Mouse (Mus musculus) thymus, postnatal 25 days (tissue): ENCODE results near the gene Olfr1390.
"Not testable (repeated sequence)": the region's sequence is repeated elsewhere in the genome, so short reads cannot be mapped to it uniquely, and the experiment has no call there.

Experiments used
- DNase-seq: peaks from one replicate; pipeline ENCODE4 v3.0.0; 2022

Olfr1390 gene

DNA sequence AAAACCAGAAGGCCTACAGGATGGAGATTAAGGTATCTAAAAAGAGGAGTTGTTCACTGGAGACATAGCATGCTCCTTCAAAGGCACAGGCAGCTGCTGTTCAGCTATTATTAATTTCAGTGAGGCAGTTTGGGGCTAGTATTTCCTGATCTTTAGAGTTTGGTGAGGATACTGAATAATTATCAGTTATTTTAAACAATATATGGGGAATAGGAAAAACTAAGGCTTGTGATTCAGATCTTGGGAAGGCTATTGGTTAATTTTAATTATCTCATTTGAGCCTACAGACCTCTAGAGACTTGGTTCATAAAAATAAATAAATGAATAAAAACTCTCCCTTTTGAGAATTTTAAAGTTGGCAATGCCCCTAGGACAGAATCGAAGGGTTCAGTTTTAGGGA, at the start of gene Olfr1390:
Olfr1390 (plus strand) TSS at position 301 of the 400 bp plus-strand sequence.
- no peak for DNase-seq

DNA sequence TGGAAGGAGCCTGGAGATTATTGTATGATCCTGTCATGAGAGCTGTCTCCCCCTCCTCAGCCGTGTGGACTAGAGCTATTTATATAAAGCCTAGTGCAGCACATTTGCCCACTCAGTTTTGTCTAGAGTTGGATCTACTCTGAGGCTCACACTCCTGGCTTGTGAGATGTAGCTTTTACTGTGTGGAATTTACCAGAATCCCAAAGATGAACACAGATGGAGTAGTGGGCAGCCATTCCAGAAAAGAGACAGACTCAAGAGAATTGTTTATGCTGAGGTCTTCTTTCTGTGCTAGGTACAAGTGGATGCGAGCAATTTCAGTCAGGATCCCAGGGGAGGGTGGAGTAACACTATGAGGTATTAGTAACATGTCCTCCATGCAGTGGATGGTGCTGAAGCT, 47.7 kb upstream of the Olfr1390 start:
- DNase-seq = no peak

DNA sequence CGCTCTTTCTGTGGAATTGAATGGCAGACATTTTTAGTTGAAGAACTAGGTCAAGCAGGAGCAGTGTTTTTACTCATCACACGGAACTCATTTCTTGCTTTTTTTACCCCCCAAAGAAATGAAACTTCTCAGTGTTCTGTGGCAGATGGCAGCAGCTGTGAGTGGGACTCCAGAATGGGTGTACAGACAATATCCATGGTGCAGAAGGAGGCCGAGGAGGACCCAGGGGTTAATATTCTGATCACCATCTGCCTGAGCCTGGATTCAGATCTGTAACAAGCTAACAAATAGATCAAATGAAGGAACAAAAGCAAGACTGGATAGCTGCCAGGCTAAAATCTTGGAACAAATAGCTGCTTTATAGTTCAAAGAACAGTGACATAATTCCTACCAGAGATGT, 42.2 kb upstream of the Olfr1390 start:
- no peak for DNase-seq

DNA sequence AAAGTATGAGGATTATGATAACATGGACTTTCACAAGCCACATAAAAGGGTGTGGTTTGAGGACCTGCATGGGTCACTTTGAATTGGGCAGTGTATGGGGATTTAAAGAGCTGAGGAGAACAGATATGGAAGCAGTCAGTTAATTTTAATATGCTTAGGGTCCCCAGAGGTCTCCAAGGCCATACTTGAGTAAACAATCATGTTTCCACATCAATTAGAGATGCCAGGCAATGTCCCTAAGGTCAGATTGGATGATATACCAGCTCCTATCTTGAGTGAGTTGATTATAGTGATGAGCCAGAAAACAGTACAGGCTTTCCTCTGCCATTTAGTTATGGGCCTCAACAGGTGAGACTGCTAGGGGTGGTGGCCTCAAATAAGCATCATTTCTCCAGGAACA, 30.5 kb upstream of the Olfr1390 start, which contains the start of gene Olfr10:
Olfr10 (plus strand) TSS at position 301 of the 400 bp plus-strand sequence.
- DNase-seq = no peak

DNA sequence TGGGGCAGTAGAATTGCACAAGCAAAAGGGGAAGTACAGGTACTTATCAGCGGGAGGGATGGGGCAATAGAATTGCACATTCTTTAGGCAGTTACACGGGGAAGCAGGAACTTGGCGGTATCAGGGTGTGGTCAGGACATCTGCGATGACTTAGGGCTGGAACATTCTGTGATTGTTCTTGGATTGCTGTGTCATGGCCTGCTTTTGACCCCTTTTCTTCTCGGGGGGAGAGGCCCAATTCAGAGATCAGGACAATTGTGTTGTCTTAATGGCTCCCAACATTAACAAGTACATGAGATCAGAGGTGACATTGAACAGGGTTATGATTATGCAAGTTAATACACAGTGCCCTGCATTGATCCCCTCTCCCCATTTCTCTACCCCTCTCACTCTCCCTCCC, 26.4 kb upstream of the Olfr1390 start:
- DNase-seq = not testable (repeated sequence)

DNA sequence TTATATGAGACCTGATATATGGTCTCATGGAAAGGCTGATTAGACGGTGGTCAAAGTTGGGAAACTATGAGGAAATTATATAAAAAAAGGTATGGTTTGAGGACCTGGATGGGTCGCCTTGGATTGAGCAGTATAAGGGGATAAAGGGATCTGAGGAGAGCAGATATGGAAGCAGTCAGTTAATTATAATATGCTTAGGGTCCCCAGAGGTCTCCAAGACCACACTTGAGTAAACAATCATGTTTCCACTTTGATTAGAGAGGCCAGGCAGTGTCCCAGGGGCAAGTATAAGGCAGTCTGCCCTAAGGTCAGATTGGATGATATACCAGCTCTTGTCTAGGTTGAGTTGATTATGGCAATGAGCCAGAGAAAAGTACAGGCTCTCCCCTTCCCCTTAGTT, 12.5 kb upstream of the Olfr1390 start, which contains the start of gene Olfr1391:
Olfr1391 (plus strand) TSS at position 301 of the 400 bp plus-strand sequence.
- DNase-seq = no peak

DNA sequence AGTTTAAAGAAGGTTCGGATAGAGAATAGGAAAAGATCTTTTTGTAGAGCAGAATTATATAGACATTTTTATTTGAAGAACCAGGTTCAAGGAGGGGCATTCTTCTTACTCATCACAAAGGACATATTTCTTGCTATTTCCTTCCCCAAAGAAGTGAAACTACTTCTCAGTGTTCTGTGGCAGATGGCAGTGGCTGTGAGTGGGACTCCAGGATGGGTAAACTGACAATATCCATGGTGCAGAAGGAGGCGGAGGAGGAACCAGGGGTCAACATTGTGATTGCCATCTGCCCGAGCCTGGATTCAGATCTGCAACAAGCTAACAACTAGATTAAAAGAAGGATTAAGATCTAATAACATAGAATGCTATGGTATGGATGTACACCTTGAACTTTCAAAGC, 8.3 kb upstream of the Olfr1390 start:
- no peak for DNase-seq

DNA sequence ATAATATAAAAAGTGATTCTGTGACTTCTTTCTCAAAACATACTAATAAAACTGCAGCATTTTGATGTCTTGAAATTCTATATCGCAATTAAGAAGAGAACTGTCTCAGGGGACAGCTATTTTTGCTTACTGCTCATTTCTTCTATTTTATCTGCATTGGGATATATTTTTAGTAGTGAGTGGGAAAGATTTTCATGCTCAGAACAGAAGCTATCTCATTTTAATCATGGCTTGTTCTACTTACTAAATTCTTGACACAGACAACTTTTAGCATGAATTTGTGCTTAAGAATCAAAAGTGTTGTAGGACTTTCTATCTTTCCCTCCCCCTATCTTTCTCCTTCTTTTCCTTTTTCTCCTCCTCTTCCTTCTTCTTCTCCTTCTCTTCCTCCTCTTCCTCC, 5.3 kb upstream of the Olfr1390 start:
- no peak for DNase-seq

DNA sequence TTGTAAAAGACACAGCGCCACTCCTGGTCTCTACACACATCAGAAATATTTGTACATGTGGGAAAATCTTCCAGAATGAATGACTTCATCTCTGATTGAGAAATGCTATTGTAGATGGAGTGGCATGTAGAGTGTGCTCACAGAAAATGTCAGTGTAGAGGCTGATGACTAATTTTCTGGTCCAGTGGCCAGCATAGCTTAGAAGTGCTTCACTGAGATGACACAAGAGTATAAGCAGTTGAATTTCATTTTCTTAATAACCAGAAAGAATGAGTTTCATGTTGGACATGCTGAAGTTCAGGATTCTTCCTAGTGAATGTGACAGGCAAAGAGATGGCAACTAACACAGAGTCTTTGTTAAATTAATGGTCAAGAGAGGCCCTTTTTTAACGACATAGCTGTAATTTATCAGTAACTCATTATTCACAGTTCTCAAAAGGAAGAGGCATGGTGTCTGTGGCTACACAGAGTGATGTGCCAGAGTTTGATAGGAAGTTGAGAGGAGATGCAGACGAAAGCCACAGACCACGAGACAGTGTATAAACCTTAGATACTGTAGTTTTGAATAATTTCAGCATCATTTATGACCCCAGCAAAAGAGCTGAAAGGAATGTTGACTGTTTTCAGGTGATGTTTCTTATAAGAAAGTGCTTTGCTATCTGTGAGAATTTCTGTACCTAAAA, 2.3 kb downstream of the Olfr1390 start:
- no peak for DNase-seq

DNA sequence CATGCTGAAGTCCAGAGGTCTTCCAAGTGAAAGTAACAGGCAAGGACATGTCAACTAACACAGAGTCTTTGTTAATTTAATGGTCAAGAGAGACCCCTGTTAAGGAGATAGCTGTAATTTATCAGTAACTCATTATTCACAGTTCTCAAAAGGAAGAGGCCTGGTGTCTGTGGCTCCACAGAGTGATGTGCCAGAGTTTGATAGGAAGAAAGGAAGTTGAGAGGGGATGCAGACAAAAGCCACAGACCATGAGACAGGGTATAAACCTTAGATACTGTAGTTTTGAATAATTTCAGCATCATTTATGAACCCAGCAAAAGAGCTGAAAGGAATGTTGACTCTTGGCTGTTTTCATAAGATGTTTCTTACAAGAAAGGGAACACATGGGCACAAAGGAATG, 48.1 kb downstream of the Olfr1390 start:
- no peak for DNase-seq

DNA sequence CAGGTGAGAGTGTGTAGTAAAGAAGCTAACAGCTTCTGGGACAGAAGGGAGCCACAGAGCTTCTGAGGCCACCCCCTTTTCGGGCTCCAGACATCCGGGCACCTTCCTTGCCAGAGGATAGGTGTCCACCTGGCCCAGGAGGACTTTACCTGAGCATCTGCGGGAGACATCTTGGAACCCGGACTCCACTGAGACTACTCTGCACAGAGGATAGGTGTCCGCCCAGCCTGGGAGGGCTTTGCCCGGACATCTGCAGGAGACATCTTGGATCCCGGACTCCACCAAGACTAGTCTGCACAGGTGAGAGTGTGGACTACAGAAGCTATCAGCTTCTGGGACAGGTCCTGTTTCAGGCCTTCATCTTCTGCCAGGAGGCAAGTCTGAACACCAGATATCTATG, 51.1 kb downstream of the Olfr1390 start:
- not testable (repeated sequence) for DNase-seq
